Mouse (Mus musculus) embryonic facial prominence, embryonic 11.5 days (tissue): ENCODE data around the gene Kat2a. TPM values are rescaled to one million over a fixed set of nuclear protein-coding genes. Genes with fewer than 3 reads are reported as not detected.

Experiments used
- ATAC-seq: fragments of 200-750 bp; cut with Nextera tagmentation; replicated peaks from 2 replicates; pipeline ENCODE4 v1.8.0; 2017; ENCODE audit warnings: low read depth; ENCODE audit not compliant: insufficient number of reproducible peaks, low FRiP score, low TSS enrichment
- DNase-seq: peaks from one replicate; pipeline ENCODE4 v3.0.0-alpha.2; 2015; ENCODE audit warnings: low spot score
- H3K27ac ChIP-seq: fragments of 300-500 bp; sonication (generic); replicated peaks from 2 replicates; pipeline ENCODE4 v1.5.1; 2014; ENCODE audit warnings: mild to moderate bottlenecking, low read depth, low read length, control low read depth
- H3K27me3 ChIP-seq: fragments of 300-500 bp; sonication (generic); 2 replicates; pipeline ENCODE4 v1.6.1; 2014; ENCODE audit warnings: mild to moderate bottlenecking, low read length, moderate library complexity, mixed read lengths; ENCODE audit not compliant: control insufficient read depth, insufficient read depth
- H3K36me3 ChIP-seq: fragments of 300-500 bp; sonication (generic); replicated peaks from 2 replicates; pipeline ENCODE4 v1.6.1; 2014; ENCODE audit warnings: low read depth, mild to moderate bottlenecking, low read length, moderate library complexity, mixed read lengths; ENCODE audit not compliant: control insufficient read depth, insufficient read depth
- H3K4me1 ChIP-seq: fragments of 300-500 bp; sonication (generic); 2 replicates; pipeline ENCODE4 v1.6.1; 2014; ENCODE audit warnings: low read length, mixed read lengths; ENCODE audit not compliant: control insufficient read depth, insufficient read depth
- H3K4me2 ChIP-seq: fragments of 300-500 bp; sonication (generic); 2 replicates; pipeline ENCODE4 v1.6.1; 2014; ENCODE audit warnings: low read depth, mild to moderate bottlenecking, control low read depth, low read length, moderate library complexity
- H3K4me3 ChIP-seq: fragments of 300-500 bp; sonication (generic); 2 replicates; pipeline ENCODE4 v1.5.1; 2014; ENCODE audit warnings: low read depth, low read length, control low read depth
- H3K9ac ChIP-seq: fragments of 300-500 bp; sonication (generic); replicated peaks from 2 replicates; pipeline ENCODE4 v1.6.1; 2014; ENCODE audit warnings: mild to moderate bottlenecking, control low read depth, low read length
- H3K9me3 ChIP-seq: fragments of 300-500 bp; sonication (generic); replicated peaks from 2 replicates; pipeline ENCODE4 v1.6.1; 2016; ENCODE audit warnings: mild to moderate bottlenecking, low read length, inconsistent platforms, mixed read lengths; ENCODE audit not compliant: control insufficient read depth
- WGBS: fragments of 180-500 bp; shearing (Covaris S2); extraction: QIAGEN DNeasy Blood & Tissue Kit; methylation state at CpG from one replicate; pipeline ENCODE4 v1.1.7; 2014; 5-methylcytosine and 5-hydroxymethylcytosine counted together
- polyA plus RNA-seq: library from polyadenylated mRNA; unstranded; fragments of >200 nt; fragmentation: Nextera tagmentation; extraction: Ambion mirVana; gene quantifications from 2 replicates; pipeline ENCODE4 v1.2.1, GENCODE M21; 2014

Gene Kat2a
- polyA plus RNA-seq, 1 experiment from 2014 or later = 49.9 TPM

DNA sequence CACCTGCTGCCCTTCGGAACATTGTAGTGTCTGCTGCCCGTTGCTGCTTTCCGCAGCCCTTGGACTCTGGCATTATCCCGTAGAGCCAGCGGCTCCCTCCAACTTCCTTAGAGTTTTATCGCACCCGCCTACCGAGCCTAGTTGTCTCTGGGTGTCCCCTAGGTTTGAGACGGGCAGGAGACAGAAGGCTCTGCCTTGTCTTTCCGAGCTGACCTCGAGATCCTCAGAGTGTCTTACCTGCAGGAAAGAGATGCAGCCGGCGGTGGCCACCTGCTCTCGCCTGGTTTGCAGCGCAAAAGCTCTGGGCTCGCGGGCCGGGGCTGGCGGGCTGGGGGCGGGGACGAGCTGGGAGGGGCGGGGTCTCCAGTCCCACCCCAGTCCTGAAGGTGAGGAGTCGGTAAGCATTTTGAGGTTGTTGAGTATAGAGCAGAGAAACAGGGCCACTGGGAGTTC lies 20.1 kb downstream of the Kat2a start, which contains the start of gene Zfp385c:
Zfp385c (minus strand) TSS at position 292 of the 453 bp plus-strand sequence.
- Histone ChIP-seq H3K4me3 (no peak within 1 kb of the TSS), H3K4me1 (peaks cover 3% of the 10 kb centered on the region; the same call in 1 of the 2 replicates), H3K4me2 (peak within 1 kb of the TSS; percentile 32), H3K27ac (no peak within 1 kb of the TSS), H3K36me3 (no peaks in the 10 kb centered on the region), H3K9me3 (no peaks in the 10 kb centered on the region), H3K9ac (peak within 1 kb of the TSS; percentile 1; the same call in 1 of the 2 replicates), H3K27me3 (peaks cover 5% of the 10 kb centered on the region)
- ATAC-seq (no peak), DNase-seq (peak; percentile 28)
- 2% methylated on average over 23 of the region's 23 CpGs for WGBS

GRCm38 (mm10) chr11:100690389-100690788 lies 21.9 kb downstream of the Kat2a start:
- Histone ChIP-seq H3K36me3 (no peaks in the 10 kb centered on the region), H3K9me3 (no peaks in the 10 kb centered on the region), H3K4me3 (no peak overlapping the region), H3K4me2 (no peak overlapping the region), H3K27me3 (peaks cover 5% of the 10 kb centered on the region), H3K9ac (no peak overlapping the region), H3K4me1 (peaks cover 3% of the 10 kb centered on the region; the same call in 1 of the 2 replicates), H3K27ac (no peak overlapping the region)
- DNase-seq (no peak), ATAC-seq (no peak)
- WGBS = 75% methylated on average over 7 of the region's 7 CpGs

GRCm38 (mm10) chr11:100688443-100688842 lies 23.8 kb downstream of the Kat2a start:
- Histone ChIP-seq H3K4me2 (no peak overlapping the region), H3K9ac (no peak overlapping the region), H3K27me3 (peaks cover 5% of the 10 kb centered on the region), H3K4me1 (peaks cover 3% of the 10 kb centered on the region; the same call in 1 of the 2 replicates), H3K27ac (no peak overlapping the region), H3K4me3 (no peak overlapping the region), H3K36me3 (no peaks in the 10 kb centered on the region), H3K9me3 (no peaks in the 10 kb centered on the region)
- ATAC-seq (no peak), DNase-seq (no peak)
- 72% methylated on average over 4 of the region's 4 CpGs for WGBS

DNA sequence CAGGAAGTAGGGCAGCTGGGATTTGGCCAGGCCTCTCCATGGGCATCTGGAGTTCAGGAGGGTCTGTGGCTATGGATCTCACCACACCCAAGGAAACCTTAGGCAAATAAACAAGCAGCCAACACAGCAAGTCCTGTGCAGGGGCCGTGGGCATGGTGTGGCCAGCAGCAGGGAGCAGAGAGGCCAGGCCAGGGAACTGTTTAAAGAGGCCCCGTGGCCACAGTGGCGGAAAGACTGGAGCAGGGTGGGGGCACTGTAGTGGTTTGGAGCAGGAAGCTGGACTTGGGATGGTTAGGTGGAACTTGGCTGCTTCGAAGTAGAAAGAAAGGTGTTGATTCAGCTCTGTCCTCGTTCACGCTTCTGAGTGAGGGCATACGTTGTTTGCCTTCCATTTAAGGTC lies 25.0 kb downstream of the Kat2a start:
- 82% methylated on average over 7 of the region's 7 CpGs for WGBS
- Histone ChIP-seq H3K4me1 (no peaks in the 10 kb centered on the region), H3K4me2 (no peak overlapping the region), H3K27me3 (peaks cover 3% of the 10 kb centered on the region), H3K36me3 (no peaks in the 10 kb centered on the region), H3K9ac (no peak overlapping the region), H3K9me3 (no peaks in the 10 kb centered on the region), H3K4me3 (no peak overlapping the region), H3K27ac (no peak overlapping the region)
- ATAC-seq (no peak), DNase-seq (no peak)

DNA sequence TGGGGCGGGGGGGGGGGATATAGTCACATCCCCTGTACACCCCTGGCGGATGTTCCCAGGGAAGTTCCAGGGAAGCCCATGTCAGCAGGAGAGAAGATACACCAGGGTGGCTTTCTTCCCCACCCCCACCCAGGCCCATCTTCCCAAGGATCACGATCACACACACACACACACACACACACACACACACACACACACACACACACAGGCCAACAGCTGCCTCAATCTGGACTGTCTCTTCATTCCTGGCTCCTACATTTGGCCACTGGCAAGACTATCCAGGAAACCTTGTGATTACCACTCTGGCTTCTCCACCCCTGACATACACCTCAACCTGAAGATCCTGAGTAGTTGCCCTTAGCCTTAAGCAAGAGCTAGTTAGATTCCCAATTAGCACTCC lies 26.9 kb downstream of the Kat2a start:
- H3K9ac ChIP-seq = no peak overlapping the region
- no peaks in the 10 kb centered on the region for H3K9me3 ChIP-seq
- H3K4me2 ChIP-seq = no peak overlapping the region
- ATAC-seq = no peak
- no peaks in the 10 kb centered on the region for H3K36me3 ChIP-seq
- H3K27ac ChIP-seq = no peak overlapping the region
- no peaks in the 10 kb centered on the region; the same call in 1 of the 2 replicates for H3K27me3 ChIP-seq
- 81% methylated on average over 3 of the region's 3 CpGs for WGBS
- no peak overlapping the region for H3K4me3 ChIP-seq
- no peak for DNase-seq
- H3K4me1 ChIP-seq = no peaks in the 10 kb centered on the region

- Histone ChIP-seq H3K9me3 (no peaks in the 10 kb centered on the region), H3K27ac (no peak overlapping the region), H3K27me3 (no peaks in the 10 kb centered on the region), H3K9ac (no peak overlapping the region), H3K36me3 (no peaks in the 10 kb centered on the region), H3K4me1 (no peaks in the 10 kb centered on the region), H3K4me2 (no peak overlapping the region), H3K4me3 (no peak overlapping the region)
- no peak for DNase-seq
- no peak for ATAC-seq
- WGBS = 82% methylated on average over 2 of the region's 2 CpGs
Observed at GRCm38 (mm10) chr11:100684084-100684483, 28.2 kb downstream of the Kat2a start.

GRCm38 (mm10) chr11:100682526-100682925 lies 29.7 kb downstream of the Kat2a start:
- no peaks in the 10 kb centered on the region for H3K36me3 ChIP-seq
- no peaks in the 10 kb centered on the region for H3K9me3 ChIP-seq
- H3K27me3 ChIP-seq = no peaks in the 10 kb centered on the region
- WGBS = 66% methylated on average over 5 of the region's 5 CpGs
- no peaks in the 10 kb centered on the region for H3K4me1 ChIP-seq
- DNase-seq (no peak), ATAC-seq (no peak)
- no peak overlapping the region for H3K27ac ChIP-seq
- H3K4me3 ChIP-seq = no peak overlapping the region
- H3K9ac ChIP-seq = no peak overlapping the region
- H3K4me2 ChIP-seq = no peak overlapping the region

DNA sequence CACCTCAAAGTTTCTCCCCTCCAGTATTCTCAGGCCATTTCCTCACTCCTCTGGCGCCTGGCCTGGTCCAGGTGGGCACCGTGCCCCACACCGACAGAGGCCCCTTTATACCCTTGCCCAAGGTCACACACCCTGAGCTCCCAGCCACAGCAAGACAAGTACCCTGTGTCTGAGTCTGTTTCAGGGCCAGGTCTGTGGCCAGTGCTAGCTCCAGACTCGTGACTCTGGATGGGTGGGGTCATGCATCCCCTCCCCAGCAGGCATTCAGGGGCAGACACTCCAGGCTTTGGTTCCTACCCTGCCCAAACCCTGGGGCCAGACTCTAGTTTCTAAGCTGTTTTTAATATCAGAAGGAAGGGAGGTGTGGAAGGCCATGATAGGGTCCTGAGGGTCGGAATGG lies 30.4 kb downstream of the Kat2a start:
- WGBS = 74% methylated on average over 5 of the region's 5 CpGs
- H3K27ac ChIP-seq = no peak overlapping the region
- no peak for ATAC-seq
- H3K4me3 ChIP-seq = no peak overlapping the region
- H3K9ac ChIP-seq = no peak overlapping the region
- no peak overlapping the region for H3K4me2 ChIP-seq
- DNase-seq = no peak
- no peaks in the 10 kb centered on the region for H3K36me3 ChIP-seq
- H3K9me3 ChIP-seq = no peaks in the 10 kb centered on the region
- no peaks in the 10 kb centered on the region for H3K4me1 ChIP-seq
- H3K27me3 ChIP-seq = no peaks in the 10 kb centered on the region
